Mouse (Mus musculus): ENCODE results near the gene Camsap2. TPM values are rescaled to one million over a fixed set of nuclear protein-coding genes. Genes with fewer than 3 reads are reported as not detected.

The Camsap2 gene
- polyA plus RNA-seq (2015; fragmentation: Nextera tagmentation; extraction: Ambion mirVana) = 7.7 and 9.3 TPM in 2 replicates

DNA sequence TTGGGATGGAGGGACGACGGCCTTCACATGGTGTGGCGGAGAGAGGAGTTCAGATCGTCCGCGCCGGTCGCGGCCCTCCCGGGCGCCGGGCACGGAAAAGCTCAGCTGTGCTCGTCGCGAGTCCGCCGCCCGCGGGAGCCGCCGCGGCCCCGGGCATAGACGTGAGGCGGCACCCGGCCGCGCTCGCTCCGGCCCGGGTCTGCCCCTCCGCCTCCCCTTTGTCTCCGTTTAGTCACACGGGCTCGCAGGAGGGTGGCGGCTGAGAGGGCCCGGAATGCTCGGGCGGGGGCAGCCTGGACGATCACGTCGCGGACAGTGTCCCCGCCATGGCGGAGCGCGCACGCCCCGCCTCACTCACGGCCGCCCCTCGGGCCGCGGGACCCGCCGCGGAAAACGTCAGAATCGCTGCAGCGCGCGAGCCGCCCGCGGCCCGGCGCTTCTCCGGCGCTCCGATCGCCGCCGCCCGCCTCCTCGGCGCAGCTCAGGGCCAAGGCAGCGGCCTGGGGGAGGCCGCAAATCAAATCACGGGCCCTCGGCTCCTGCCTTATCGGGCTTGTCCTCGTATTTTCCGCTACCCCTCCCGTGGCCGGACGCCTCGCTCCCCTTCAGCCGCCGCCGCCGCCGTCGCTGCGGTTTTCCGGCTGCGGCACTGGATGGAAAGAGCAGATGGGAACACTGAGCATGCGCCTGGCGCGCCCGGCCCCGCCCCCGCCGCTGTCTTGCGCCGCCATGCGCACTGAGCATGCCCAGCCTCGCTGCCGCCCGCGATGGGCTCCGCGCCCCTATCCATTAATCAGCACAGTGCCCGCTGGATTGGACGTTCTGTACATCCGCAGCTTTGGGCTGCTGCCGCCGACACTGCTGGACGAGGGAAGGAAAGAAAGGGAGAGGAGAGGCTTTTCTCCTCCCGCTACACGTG, at the start of gene Camsap2:
TSS of gene Camsap2 (minus strand) at position 651 of the 919 bp plus-strand sequence.
- H3K27ac ChIP-seq (ENCODE audit: low read length) = peak within 1 kb of the TSS; percentile 97
- no peaks in the 10 kb centered on the region for H3K9me3 ChIP-seq (ENCODE audit: low read length)
- DNase-seq (ENCODE audit: low spot score) = peak; percentile 95
- H3K9ac ChIP-seq (replicated peaks; ENCODE audit: low read depth) = peak within 1 kb of the TSS; percentile 83
- no peaks in the 10 kb centered on the region for H3K36me3 ChIP-seq (ENCODE audit: insufficient read depth, low read length)
- H3K4me1 ChIP-seq (ENCODE audit: insufficient read depth, low read depth, low read length) = peaks cover 12% of the 10 kb centered on the region; the same call in 1 of the 2 replicates
- peak; percentile 37 for TF ChIP-seq CTCF (IDR thresholded peaks at IDR 0.05)
- no peak for TF ChIP-seq EP300 (IDR thresholded peaks at IDR 0.05)
- peak within 1 kb of the TSS; percentile 97 for H3K4me3 ChIP-seq (ENCODE audit: low read depth, low read length)
- H3K4me2 ChIP-seq (replicated peaks; ENCODE audit: low read depth, low read length) = peak within 1 kb of the TSS; percentile 90
- H3K27me3 ChIP-seq (replicated peaks; ENCODE audit: insufficient read depth, low read length) = no peaks in the 10 kb centered on the region
- peak; percentile 97 for ATAC-seq
- under 1% methylated on average over 83 of the region's 121 CpGs for WGBS

GRCm38 (mm10) chr1:136395073-136395472, 49.2 kb upstream of the Camsap2 start:
- Histone ChIP-seq H3K4me3 (ENCODE audit: low read depth, low read length) (no peak overlapping the region), H3K27me3 (replicated peaks; ENCODE audit: insufficient read depth, low read length) (no peaks in the 10 kb centered on the region), H3K9me3 (ENCODE audit: low read length) (no peaks in the 10 kb centered on the region), H3K4me1 (ENCODE audit: insufficient read depth, low read depth, low read length) (no peaks in the 10 kb centered on the region), H3K36me3 (ENCODE audit: insufficient read depth, low read length) (no peaks in the 10 kb centered on the region), H3K27ac (ENCODE audit: low read length) (no peak overlapping the region), H3K9ac (replicated peaks; ENCODE audit: low read depth) (no peak overlapping the region), H3K4me2 (replicated peaks; ENCODE audit: low read depth, low read length) (no peak overlapping the region)
- DNase-seq (ENCODE audit: low spot score) = no peak
- ATAC-seq = no peak
- TF ChIP-seq EP300 (IDR thresholded peaks at IDR 0.05) (no peak), CTCF (IDR thresholded peaks at IDR 0.05) (no peak)
- WGBS = 30% methylated on average over 5 of the region's 5 CpGs

DNA sequence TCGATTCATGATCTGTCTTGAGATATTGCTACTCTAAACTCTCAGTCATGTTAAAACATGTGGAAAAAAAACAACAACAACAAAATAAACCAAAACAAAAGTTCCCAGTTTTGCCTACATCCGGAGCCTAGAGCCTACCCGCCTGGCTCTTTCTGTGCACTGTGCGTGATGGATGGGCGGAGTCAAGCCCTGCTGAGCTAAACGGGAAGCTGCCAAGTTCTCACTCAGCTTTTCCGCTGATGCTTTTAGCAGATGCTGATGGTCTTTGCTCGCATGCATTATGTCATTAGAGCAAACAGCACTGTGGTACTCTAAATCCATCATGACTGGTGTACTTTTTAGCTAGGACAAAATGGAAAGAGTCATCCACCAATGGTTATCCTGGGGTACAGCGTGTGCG, 48.6 kb upstream of the Camsap2 start:
- Histone ChIP-seq H3K9me3 (ENCODE audit: low read length) (no peaks in the 10 kb centered on the region), H3K4me2 (replicated peaks; ENCODE audit: low read depth, low read length) (no peak overlapping the region), H3K27me3 (replicated peaks; ENCODE audit: insufficient read depth, low read length) (no peaks in the 10 kb centered on the region), H3K4me1 (ENCODE audit: insufficient read depth, low read depth, low read length) (no peaks in the 10 kb centered on the region), H3K36me3 (ENCODE audit: insufficient read depth, low read length) (no peaks in the 10 kb centered on the region), H3K9ac (replicated peaks; ENCODE audit: low read depth) (no peak overlapping the region), H3K4me3 (ENCODE audit: low read depth, low read length) (no peak overlapping the region), H3K27ac (ENCODE audit: low read length) (no peak overlapping the region)
- peak; percentile 60 for DNase-seq (ENCODE audit: low spot score)
- WGBS = 37% methylated on average over 10 of the region's 10 CpGs
- no peak for TF ChIP-seq CTCF (IDR thresholded peaks at IDR 0.05)
- no peak for TF ChIP-seq EP300 (IDR thresholded peaks at IDR 0.05)
- ATAC-seq = peak; percentile 55

DNA sequence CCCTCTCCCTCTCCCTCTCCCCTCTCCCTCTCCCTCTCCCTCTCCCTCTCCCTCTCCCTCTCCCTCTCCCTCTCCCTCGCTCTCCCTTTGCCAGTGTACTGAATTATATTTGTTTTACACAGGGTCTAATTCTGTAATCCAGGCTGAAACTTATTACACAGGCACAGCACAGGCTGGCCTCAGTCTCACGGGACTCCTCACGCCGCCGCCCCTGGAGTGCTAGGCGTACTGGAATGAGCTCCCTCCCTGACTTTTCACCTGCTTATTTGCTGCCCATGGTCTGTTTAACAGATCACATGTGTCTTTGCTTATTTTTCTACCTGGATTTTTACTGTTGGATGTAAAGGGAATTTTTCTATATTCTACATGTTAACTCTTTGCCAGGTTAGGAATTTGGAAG, 41.0 kb upstream of the Camsap2 start:
- no peak overlapping the region for H3K4me2 ChIP-seq (replicated peaks; ENCODE audit: low read depth, low read length)
- TF ChIP-seq CTCF (IDR thresholded peaks at IDR 0.05) = no peak
- TF ChIP-seq EP300 (IDR thresholded peaks at IDR 0.05) = no peak
- no peaks in the 10 kb centered on the region for H3K36me3 ChIP-seq (ENCODE audit: insufficient read depth, low read length)
- WGBS = 51% methylated on average over 5 of the region's 6 CpGs
- no peak overlapping the region for H3K27ac ChIP-seq (ENCODE audit: low read length)
- DNase-seq (ENCODE audit: low spot score) = no peak
- H3K9me3 ChIP-seq (ENCODE audit: low read length) = no peaks in the 10 kb centered on the region
- no peak for ATAC-seq
- H3K4me3 ChIP-seq (ENCODE audit: low read depth, low read length) = no peak overlapping the region
- no peaks in the 10 kb centered on the region for H3K4me1 ChIP-seq (ENCODE audit: insufficient read depth, low read depth, low read length)
- no peak overlapping the region for H3K9ac ChIP-seq (replicated peaks; ENCODE audit: low read depth)
- no peaks in the 10 kb centered on the region for H3K27me3 ChIP-seq (replicated peaks; ENCODE audit: insufficient read depth, low read length)

DNA sequence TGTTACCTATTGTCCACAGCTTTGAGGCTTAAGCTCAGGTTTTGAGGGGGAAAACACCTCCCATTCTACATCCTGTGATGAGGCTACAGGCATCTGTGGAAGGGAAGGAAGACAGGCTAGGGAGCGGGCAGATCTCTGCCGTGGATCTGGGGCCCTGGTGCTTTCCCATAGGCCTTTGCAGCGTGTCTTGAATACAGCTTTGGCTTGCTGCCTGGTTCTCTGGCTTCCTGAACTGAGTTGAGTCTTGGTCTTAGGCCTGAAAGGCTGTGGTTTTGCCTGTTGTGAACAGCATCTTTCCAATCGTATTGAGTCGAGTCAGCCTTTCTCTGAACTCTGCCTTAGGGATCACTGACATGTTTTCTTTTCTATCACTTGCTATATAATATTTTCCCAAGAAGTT, 35.7 kb upstream of the Camsap2 start:
- ATAC-seq = 0 out of 2 replicates have a peak, but pooled peaks have one; percentile 33
- TF ChIP-seq EP300 (IDR thresholded peaks at IDR 0.05) = no peak
- no peak for TF ChIP-seq CTCF (IDR thresholded peaks at IDR 0.05)
- no peaks in the 10 kb centered on the region for H3K9me3 ChIP-seq (ENCODE audit: low read length)
- peak overlapping the region; percentile 43; the same call in 1 of the 2 replicates for H3K27ac ChIP-seq (ENCODE audit: low read length)
- H3K4me3 ChIP-seq (ENCODE audit: low read depth, low read length) = no peak overlapping the region
- H3K4me1 ChIP-seq (ENCODE audit: insufficient read depth, low read depth, low read length) = peaks cover 4% of the 10 kb centered on the region; the same call in 1 of the 2 replicates
- WGBS = 54% methylated on average over 5 of the region's 5 CpGs
- no peaks in the 10 kb centered on the region for H3K27me3 ChIP-seq (replicated peaks; ENCODE audit: insufficient read depth, low read length)
- H3K4me2 ChIP-seq (replicated peaks; ENCODE audit: low read depth, low read length) = no peak overlapping the region
- H3K9ac ChIP-seq (replicated peaks; ENCODE audit: low read depth) = no peak overlapping the region
- no peaks in the 10 kb centered on the region for H3K36me3 ChIP-seq (ENCODE audit: insufficient read depth, low read length)
- peak; percentile 21 for DNase-seq (ENCODE audit: low spot score)

DNA sequence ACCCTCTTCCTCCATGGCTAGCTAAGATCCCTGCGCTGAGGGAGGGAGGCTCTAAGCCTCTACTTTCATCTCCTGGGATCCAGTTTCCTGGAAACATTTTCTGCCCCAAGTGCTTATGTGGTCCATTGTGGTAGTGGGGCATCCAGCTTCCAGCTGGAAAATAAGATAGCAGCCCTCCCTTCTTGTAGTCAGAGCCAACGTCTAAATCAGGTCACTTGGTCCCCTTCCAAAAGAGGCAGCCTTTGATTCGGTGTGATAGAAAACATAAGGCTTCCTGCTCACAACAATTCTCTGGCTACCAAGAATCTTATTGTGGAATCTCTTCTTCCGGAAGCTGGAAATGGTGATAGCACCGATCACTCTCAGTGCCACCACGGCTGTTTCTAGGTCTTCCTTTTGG, 35.3 kb upstream of the Camsap2 start:
- Histone ChIP-seq H3K4me2 (replicated peaks; ENCODE audit: low read depth, low read length) (no peak overlapping the region), H3K27me3 (replicated peaks; ENCODE audit: insufficient read depth, low read length) (no peaks in the 10 kb centered on the region), H3K9me3 (ENCODE audit: low read length) (no peaks in the 10 kb centered on the region), H3K27ac (ENCODE audit: low read length) (peak overlapping the region; percentile 43; the same call in 1 of the 2 replicates), H3K4me3 (ENCODE audit: low read depth, low read length) (no peak overlapping the region), H3K36me3 (ENCODE audit: insufficient read depth, low read length) (no peaks in the 10 kb centered on the region), H3K9ac (replicated peaks; ENCODE audit: low read depth) (no peak overlapping the region), H3K4me1 (ENCODE audit: insufficient read depth, low read depth, low read length) (peaks cover 4% of the 10 kb centered on the region; the same call in 1 of the 2 replicates)
- 47% methylated on average over 6 of the region's 6 CpGs for WGBS
- DNase-seq (ENCODE audit: low spot score) = peak; percentile 56
- ATAC-seq = peak; percentile 67
- TF ChIP-seq EP300 (IDR thresholded peaks at IDR 0.05) (no peak), CTCF (IDR thresholded peaks at IDR 0.05) (no peak)
